ENCODE assay signal across 7 mouse cellular contexts in genomic region chr6:28667586-28667985, GRCm38 (mm10).
"Had no signal": no experiment of that assay in that cellular context is flagged by ENCODE, and none has a peak within 500 bp of the region (broad histone marks: within the 10 kb centered on the region; RNA-seq: fewer than 3 reads in every experiment).

No protein-coding gene starts in this region.

- DNase-seq: lung, adult 2 months; lung, postnatal 14 days; lung, postnatal 36 days; right cerebral cortex, postnatal 14 days; thymus, adult 2 months; thymus, postnatal 25 days; thymus, postnatal 4 days had no signal
